Mouse (Mus musculus): ENCODE data around the gene Mtch2. TPM values are rescaled to one million over a fixed set of nuclear protein-coding genes. Genes with fewer than 3 reads are reported as not detected.
A peak's percentile ranks its signal among the peaks of the same experiment; 100 is the strongest.

Mtch2 gene
- total RNA-seq, 2 experiments from 2014 or later, result 99.8 to 115 TPM

DNA sequence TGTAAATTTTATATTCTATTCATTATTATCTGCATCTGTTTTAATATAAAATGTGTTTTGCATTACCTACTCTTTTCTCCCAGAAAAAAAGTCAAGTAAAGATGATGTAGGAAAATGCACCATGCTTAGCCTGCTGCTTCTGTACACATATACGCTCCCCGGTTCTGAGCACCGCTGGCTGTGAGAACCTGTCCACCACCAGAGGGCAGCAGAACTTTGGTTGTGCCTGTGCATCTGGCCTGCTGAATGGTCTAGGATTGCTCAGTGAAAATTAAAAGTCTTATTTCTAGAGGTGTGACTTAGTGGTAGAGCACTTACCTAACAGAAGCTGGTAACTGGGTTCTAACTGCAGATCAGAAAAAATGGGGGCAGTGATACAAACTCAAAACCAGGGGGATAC, 19.6 kb downstream of the Mtch2 start:
- TF ChIP-seq CTCF (IDR thresholded peaks at IDR 0.05), result peak; percentile 97
- peak; percentile 84 to 92 for DNase-seq (ENCODE audit: extremely low spot score in 1 of 2, low spot score in 2 of 2)
- intact Hi-C loops (cut with DNase I), result loop anchor here (2.0 kb wide), 2 partner anchors 34 to 234 kb away; no protein-coding TSS in a partner anchor
- Histone ChIP-seq H3K4me3 (no peak overlapping the region), H3K27ac (peak overlapping the region; percentile 80)

GRCm38 (mm10) chr2:90870136-90870601, 23.2 kb downstream of the Mtch2 start:
- intact Hi-C loops (cut with DNase I), result loop anchor here (2.0 to 5.0 kb wide), 2 partner anchors 17 to 97 kb away; no protein-coding TSS in a partner anchor
- peak; percentile 57 to 61 for DNase-seq (ENCODE audit: extremely low spot score in 1 of 2, low spot score in 2 of 2)
- no peak for TF ChIP-seq CTCF (IDR thresholded peaks at IDR 0.05)
- H3K27ac ChIP-seq, result peak overlapping the region; percentile 96
- H3K4me3 ChIP-seq, result no peak overlapping the region

- no peak for DNase-seq (ENCODE audit: extremely low spot score in 1 of 2, low spot score in 2 of 2)
Observed at GRCm38 (mm10) chr2:90871180-90871961, 24.4 kb downstream of the Mtch2 start.

DNA sequence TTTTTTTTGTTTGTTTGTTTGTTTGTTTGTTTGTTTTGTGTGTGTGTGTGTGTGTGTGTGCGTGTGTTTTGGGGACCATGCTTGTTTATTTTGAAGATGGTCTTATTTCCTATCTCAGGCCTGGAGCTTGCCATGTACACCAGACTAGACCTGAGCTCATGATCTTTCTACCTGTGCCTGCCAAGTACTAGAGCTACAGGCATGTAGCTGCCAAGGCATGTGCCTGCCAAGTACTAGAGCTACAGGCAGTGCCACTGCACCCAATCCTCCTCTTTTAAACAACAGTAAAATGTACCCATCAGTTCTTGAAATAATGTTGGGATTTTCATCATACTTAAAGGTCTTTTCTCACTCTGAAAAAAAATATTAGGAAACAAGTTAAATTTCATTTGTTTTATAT, 27.1 kb downstream of the Mtch2 start:
- TF ChIP-seq CTCF (IDR thresholded peaks at IDR 0.05), result no peak
- Histone ChIP-seq H3K27ac (no peak overlapping the region; the same call in 1 of the 2 replicates), H3K4me3 (no peak overlapping the region)
- intact Hi-C loops (cut with DNase I), result loop anchor here (5.0 kb wide), 1 partner anchor 93 kb away; no protein-coding TSS in a partner anchor
- no peak for DNase-seq (ENCODE audit: extremely low spot score in 1 of 2, low spot score in 2 of 2)

More at GRCm38 (mm10) chr2:90871180-90871961, 24.4 kb downstream of the Mtch2 start:
- no peak overlapping the region for H3K4me3 ChIP-seq
- peak overlapping the region; percentile 96 for H3K27ac ChIP-seq
- intact Hi-C loops (cut with DNase I), result loop anchor here (2.0 to 5.0 kb wide), 2 partner anchors 15 to 96 kb away; no protein-coding TSS in a partner anchor
- no peak; the same call in 1 of the 2 replicates for TF ChIP-seq CTCF (IDR thresholded peaks at IDR 0.05)

- Histone ChIP-seq H3K27ac (peak overlapping the region; percentile 28; the same call in 1 of the 2 replicates), H3K4me3 (no peak overlapping the region)
- intact Hi-C loops (cut with DNase I), result no loop called here
- TF ChIP-seq CTCF (IDR thresholded peaks at IDR 0.05), result no peak
- no peak for DNase-seq (ENCODE audit: extremely low spot score in 1 of 2, low spot score in 2 of 2)
Observed at GRCm38 (mm10) chr2:90875239-90875638, 28.3 kb downstream of the Mtch2 start.

GRCm38 (mm10) chr2:90877584-90878259, 30.8 kb downstream of the Mtch2 start:
- intact Hi-C loops (cut with DNase I), result no loop called here
- Histone ChIP-seq H3K4me3 (no peak overlapping the region), H3K27ac (peak overlapping the region; percentile 63; the same call in 1 of the 2 replicates)
- TF ChIP-seq CTCF (IDR thresholded peaks at IDR 0.05), result no peak
- DNase-seq (ENCODE audit: extremely low spot score in 1 of 2, low spot score in 2 of 2), result no peak

DNA sequence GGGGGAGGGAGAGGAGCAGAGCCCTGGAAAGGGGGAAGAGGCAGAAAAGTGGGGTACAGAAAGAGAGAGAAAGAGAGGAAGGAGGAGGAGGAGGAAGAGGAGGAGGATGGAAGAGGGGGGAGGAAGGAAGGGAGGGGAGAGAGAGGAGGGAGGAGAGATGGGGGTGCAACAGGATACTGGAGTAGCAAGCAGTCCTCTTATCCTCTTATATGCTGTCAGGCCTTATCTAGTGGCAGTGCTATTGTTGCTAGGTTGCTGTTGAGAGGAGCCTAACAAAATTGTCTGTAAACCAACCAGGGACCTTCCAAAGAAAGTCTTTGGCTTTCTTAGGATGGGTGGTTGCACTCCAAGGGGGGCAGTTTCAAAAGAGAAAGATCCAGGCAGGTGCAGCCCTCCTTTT, 32.5 kb downstream of the Mtch2 start:
- no peak for TF ChIP-seq CTCF (IDR thresholded peaks at IDR 0.05)
- no peak for DNase-seq (ENCODE audit: extremely low spot score in 1 of 2, low spot score in 2 of 2)
- intact Hi-C loops (cut with DNase I), result no loop called here
- Histone ChIP-seq H3K4me3 (no peak overlapping the region), H3K27ac (peak overlapping the region; percentile 28; the same call in 1 of the 2 replicates)

DNA sequence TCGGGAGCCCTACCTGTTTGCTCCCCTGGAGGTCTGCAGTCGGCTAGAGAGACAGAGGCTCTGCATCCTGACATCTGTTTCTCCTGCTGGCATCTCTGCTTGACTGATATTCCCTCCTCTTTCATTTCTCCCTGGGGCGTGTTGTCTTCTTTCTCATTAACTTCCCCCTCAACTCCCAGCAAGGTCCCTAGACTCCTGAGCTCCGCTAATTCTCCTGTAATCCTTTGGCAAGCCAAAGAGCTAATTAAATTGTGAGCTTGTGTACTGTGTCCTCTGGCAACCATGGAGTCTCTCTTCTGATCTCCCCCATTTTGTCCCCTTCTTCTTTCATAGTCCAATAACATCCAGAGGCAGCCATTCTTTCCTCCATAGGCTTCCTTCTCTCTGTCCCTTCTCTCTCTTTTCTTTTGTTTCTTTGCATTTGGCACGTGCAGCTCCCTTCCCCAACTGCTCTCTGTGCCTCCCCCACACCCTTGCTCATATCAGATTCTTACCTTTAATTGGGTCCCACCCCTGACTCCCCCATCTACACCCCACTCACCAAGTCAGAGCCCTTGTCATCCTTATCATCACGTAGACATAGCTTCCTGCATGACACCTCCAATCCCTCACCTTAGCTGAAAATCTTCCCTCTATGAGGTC, 33.3 kb downstream of the Mtch2 start:
- no peak for TF ChIP-seq CTCF (IDR thresholded peaks at IDR 0.05)
- Histone ChIP-seq H3K27ac (no peak overlapping the region), H3K4me3 (no peak overlapping the region)
- no peak for DNase-seq (ENCODE audit: extremely low spot score in 1 of 2, low spot score in 2 of 2)
- intact Hi-C loops (cut with DNase I), result no loop called here

- TF ChIP-seq CTCF (IDR thresholded peaks at IDR 0.05), result no peak
- Histone ChIP-seq H3K4me3 (no peak overlapping the region), H3K27ac (no peak overlapping the region)
- DNase-seq (ENCODE audit: extremely low spot score in 1 of 2, low spot score in 2 of 2), result no peak
- intact Hi-C loops (cut with DNase I), result no loop called here
Observed at GRCm38 (mm10) chr2:90881824-90882223, 34.9 kb downstream of the Mtch2 start.

- no peak for TF ChIP-seq CTCF (IDR thresholded peaks at IDR 0.05)
- peak; percentile 53 to 67 for DNase-seq (ENCODE audit: extremely low spot score in 1 of 2, low spot score in 2 of 2)
- intact Hi-C loops (cut with DNase I), result loop anchor here (2.0 kb wide), 1 partner anchor 15 kb away; no protein-coding TSS in a partner anchor
- Histone ChIP-seq H3K4me3 (peak within 1 kb of the TSS; percentile 49), H3K27ac (peak within 1 kb of the TSS; percentile 97)
Observed at GRCm38 (mm10) chr2:90885218-90886041, 38.5 kb downstream of the Mtch2 start, which contains the start of gene C1qtnf4. C1qtnf4 (plus strand) TSS chr2:90885860.
